Mouse (Mus musculus): ENCODE results near the gene Gm11084.

DNA sequence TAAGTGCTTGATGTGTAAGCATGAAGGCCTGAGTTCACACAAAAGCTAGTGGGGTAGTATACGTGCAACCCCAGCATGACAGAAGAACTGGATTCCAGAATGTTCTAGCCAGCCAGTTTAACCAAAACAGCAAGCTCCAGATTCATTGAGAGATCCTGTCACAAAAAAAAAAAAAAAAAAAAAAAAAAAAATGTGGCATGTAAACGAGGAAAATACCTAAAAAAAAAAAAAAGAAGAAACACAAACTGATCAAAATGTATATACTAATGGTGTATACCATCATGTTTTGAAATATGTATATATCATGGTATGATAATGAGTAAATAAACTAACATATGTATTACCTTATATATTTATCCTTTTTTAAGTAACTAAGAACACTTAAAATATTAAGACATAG, 7.6 kb upstream of the Gm11084 start:
- TF ChIP-seq POLR2A (IDR thresholded peaks at IDR 0.05; ENCODE audit: extremely low read depth, insufficient read depth, low read length): no peak
- no peak for TF ChIP-seq CTCF (IDR thresholded peaks at IDR 0.05; ENCODE audit: low read depth, low read length)
